Mouse (Mus musculus) left cerebral cortex, postnatal 25 days (tissue): ENCODE results near the gene Olfr836. TPM values are rescaled to one million over a fixed set of nuclear protein-coding genes. Genes with fewer than 3 reads are reported as not detected.
"Not testable (repeated sequence)": the region's sequence is repeated elsewhere in the genome, so short reads cannot be mapped to it uniquely, and the experiment has no call there.

Experiments
- DNase-seq, 2 experiments: peaks; one replicate each; pipeline ENCODE4 v3.0.0; 2022; ENCODE audit warnings: low spot score in 2 of 2, mixed read lengths in 1 of 2
- intact Hi-C: fragments of 180-260 bp; cut with DNase I; formaldehyde crosslinking; loops from one replicate; pipeline ENCODE4 v1.15.1; 2025
- total RNA-seq, 2 experiments: library from RNA; stranded (reverse); gene quantifications; 2 replicates each; pipeline ENCODE4 v1.2.3; 2021

The Olfr836 gene
- total RNA-seq, result not detected

GRCm38 (mm10) chr9:19120082-19120481 lies at the start of gene Olfr836:
Gene Olfr836 (plus strand): TSS chr9:19120382.
- intact Hi-C loops, result no loop called here

DNA sequence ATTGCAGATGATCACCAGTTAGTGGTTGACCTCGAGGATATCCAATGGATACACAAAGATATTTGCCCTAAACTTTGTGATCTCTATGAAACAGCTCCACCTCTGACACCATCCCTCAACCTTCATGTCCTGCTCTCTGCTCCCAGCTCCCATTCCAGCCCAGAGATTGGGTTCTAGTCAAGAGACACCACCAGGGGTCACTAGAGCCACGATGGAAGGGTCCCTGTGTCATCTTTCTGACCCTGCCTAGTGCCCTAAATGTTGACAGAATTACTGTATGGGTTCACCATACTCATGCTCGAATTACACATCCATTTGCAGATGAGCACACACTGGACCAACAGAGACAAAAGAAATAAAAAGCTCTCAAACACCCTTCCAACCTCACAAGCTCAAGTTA lies 35.2 kb upstream of the Olfr836 start:
- DNase-seq, result no peak
- intact Hi-C loops, result no loop called here

More at GRCm38 (mm10) chr9:19120082-19120481, at the start of gene Olfr836:
- no peak for DNase-seq

DNA sequence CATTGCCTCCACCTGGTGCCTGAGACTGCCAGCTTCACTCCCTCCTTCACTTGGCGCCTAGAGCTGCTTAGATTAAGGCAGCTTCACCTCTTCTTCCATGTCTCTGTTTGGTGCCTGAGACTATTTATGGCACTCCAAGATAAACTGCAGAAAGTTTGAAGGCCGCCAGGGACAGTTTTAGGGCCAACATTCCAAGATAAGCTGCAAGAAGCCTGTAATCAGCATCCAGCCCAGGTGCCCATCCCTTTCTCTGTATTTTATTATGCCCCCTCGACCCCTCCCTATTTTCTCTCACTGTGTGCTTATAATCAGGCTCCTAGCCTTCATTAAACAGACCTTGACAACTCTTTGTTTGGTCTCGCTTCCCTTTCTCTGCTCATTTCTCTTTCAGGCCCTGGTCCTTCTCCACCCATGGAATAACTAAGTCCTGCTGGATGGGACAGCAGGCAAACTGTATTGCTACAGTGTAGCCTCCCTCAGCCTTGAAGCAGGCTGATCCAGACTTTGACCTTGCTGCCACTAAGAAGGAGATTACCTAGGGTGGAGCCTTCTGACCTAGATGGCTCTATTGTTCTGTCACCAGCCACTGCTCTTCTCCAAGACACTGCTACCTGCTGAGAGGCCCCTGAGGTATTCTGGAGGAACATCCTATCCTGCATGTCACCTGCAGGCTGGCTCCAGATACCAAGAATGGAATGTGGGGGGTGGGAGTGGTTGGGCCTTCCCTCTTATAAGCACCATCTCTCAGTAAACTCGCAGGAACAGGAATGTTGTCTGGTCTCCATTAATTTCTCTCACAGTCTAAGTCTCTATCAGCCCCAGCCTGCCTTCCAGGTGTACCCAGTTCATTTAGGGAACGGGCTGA lies 27.1 kb upstream of the Olfr836 start:
- intact Hi-C loops, DNase-seq: not testable (repeated sequence)

DNA sequence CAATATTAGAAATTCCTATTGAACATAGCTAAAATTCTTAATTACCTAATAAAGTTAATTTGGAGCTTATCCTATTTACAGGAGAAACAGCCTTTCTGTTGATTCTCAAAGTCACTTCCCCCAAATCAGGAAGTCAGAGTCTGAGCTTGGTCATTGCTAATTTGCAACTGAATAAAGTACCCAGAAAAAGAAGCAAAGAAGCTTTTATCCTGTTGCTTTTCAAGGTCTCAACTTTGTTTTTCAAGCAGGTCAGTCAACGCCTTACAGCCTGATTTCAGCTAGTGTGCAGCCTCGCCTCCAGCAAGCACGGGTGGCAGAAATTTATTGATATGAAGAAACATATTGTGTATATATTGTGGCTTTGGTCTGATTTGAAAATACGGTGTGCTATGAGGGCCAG lies 22.9 kb upstream of the Olfr836 start:
- intact Hi-C loops, result no loop called here

DNA sequence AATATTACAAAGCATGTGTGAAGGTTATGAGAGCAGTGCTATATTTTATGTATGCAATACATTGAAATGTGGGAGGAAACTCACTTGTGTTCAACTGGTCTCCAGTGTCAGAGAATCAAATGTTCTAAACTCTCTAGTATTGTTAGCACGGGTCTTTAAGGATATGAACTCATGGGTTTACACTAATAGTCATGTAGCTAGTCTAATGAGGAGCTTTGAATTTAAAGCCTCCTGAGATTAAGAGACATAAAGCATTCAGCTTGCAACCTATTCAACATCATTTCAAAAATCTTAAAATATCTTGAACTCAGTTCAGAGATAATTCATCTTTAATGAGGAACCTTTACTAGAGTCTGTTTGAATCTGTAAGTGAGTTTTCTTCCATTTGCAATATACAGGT lies 15.8 kb downstream of the Olfr836 start, which contains the start of gene Olfr837:
Gene Olfr837, plus strand, starts transcription at position 301 of the 400 bp plus-strand sequence.
- no peak for DNase-seq
- intact Hi-C loops, result no loop called here

More for the DNA sequence above, 22.9 kb upstream of the Olfr836 start:
- DNase-seq, result no peak

Other genes starting within 250 kb of the Olfr836 start
- not detected for gene Olfr830, start 245.7 kb upstream of the Olfr836 start, total RNA-seq
- gene Olfr832, start 183.3 kb upstream of the Olfr836 start, total RNA-seq, result not detected
- not detected for gene Olfr834, start 132.4 kb upstream of the Olfr836 start, total RNA-seq
- not detected for gene Olfr835, start 87.6 kb upstream of the Olfr836 start, total RNA-seq
- gene Olfr837, start 15.9 kb downstream of the Olfr836 start, total RNA-seq, result not detected
- gene Olfr839-ps1, start 56.9 kb downstream of the Olfr836 start, total RNA-seq, result under 1 TPM; 0.05 to 0.14 TPM
- gene Olfr843, start 131.6 kb downstream of the Olfr836 start, total RNA-seq, result not detected
- not detected for gene Olfr844, start 196.0 kb downstream of the Olfr836 start, total RNA-seq
- not detected for gene Olfr845, start 216.1 kb downstream of the Olfr836 start, total RNA-seq
- gene Olfr846, start 243.6 kb downstream of the Olfr836 start, total RNA-seq, result not detected